Mouse (Mus musculus): Measurements from ENCODE around the gene Lmcd1. TPM values are rescaled to one million over a fixed set of nuclear protein-coding genes. Genes with fewer than 3 reads are reported as not detected.
A peak's percentile ranks its signal among the peaks of the same experiment; 100 is the strongest.

Gene Lmcd1
- polyA plus RNA-seq, 1 experiment from 2014 or later, result 28.6 TPM

DNA sequence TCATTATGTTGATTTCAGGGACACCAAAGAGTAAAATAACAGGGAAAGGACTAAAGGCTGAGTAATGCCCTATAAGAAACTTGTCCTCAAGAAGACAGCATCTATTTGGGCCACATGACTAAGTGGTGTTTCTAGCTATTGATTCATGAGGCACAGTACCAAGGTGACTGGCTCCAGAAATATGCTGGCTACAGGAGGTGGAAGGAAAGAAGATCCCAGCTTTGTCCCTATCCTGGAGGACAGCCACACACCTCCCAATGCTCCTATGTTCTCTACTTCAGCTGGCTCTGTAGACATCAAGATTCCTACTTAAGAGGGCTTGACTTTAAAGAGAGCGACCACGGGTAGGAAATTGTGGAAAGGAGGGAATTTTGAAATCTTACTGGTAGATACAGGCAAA, 8.4 kb downstream of the Lmcd1 start:
- Histone ChIP-seq H3K4me1 (ENCODE audit: insufficient read depth, low read length) (peaks cover 15% of the 10 kb centered on the region; the same call in 1 of the 2 replicates), H3K27ac (ENCODE audit: low read length) (no peak overlapping the region), H3K27me3 (ENCODE audit: insufficient read depth, low read length) (no peaks in the 10 kb centered on the region), H3K36me3 (ENCODE audit: insufficient read depth, low read length) (no peaks in the 10 kb centered on the region), H3K4me2 (replicated peaks; ENCODE audit: low read depth, low read length) (no peak overlapping the region), H3K9ac (replicated peaks; ENCODE audit: low read length) (no peak overlapping the region), H3K9me3 (ENCODE audit: low read length) (peaks cover 2% of the 10 kb centered on the region; the same call in 1 of the 2 replicates), H3K4me3 (ENCODE audit: low read length) (no peak overlapping the region)
- WGBS, result 92% methylated on average over 2 of the region's 2 CpGs
- ATAC-seq (ENCODE audit: low FRiP score, low TSS enrichment), result no peak

DNA sequence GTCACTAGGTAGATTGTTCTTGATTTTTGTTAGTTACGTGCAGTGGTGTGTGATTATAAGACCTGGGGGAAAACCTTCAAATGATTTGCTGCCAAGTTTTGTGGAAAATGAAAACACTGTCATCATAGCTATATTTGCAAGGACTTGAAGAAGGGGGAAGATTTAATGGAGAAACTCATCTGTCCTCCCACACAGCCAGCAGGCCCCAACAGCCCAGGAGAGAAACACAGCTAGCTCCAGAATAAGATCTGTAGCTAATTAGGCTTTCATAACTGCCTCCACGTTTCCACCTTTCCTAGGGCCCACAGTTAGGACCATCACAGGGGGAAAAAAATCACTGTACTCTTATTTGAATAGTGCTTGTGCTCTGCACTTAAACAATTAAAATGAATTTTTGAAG, 10.5 kb downstream of the Lmcd1 start:
- WGBS, result 56% methylated on average over 2 of the region's 2 CpGs
- Histone ChIP-seq H3K9me3 (ENCODE audit: low read length) (peaks cover 2% of the 10 kb centered on the region; the same call in 1 of the 2 replicates), H3K27me3 (ENCODE audit: insufficient read depth, low read length) (no peaks in the 10 kb centered on the region), H3K4me1 (ENCODE audit: insufficient read depth, low read length) (peaks cover 15% of the 10 kb centered on the region; the same call in 1 of the 2 replicates), H3K9ac (replicated peaks; ENCODE audit: low read length) (no peak overlapping the region), H3K4me2 (replicated peaks; ENCODE audit: low read depth, low read length) (no peak overlapping the region), H3K4me3 (ENCODE audit: low read length) (no peak overlapping the region), H3K27ac (ENCODE audit: low read length) (no peak overlapping the region), H3K36me3 (ENCODE audit: insufficient read depth, low read length) (no peaks in the 10 kb centered on the region)
- no peak for ATAC-seq (ENCODE audit: low FRiP score, low TSS enrichment)

DNA sequence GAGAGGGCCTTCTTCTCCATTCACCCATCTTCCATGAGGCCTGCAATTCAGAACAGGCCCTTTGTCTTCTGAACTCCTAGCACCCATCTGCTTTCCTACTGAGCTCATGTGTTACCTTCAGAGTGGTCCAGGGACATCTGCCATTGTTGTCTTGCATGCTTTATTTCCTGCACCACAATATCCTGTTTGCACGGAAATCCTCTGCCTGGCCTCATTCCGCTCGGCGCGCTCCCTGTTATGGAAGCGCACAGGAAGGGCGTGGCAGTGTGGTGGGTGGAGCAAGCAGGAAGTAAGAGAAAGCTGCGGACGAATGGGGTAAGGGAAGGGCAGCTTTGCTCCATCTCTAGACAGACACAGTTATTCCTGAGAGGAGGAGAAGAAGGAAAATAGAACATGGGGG, 14.1 kb downstream of the Lmcd1 start:
- H3K4me2 ChIP-seq (replicated peaks; ENCODE audit: low read depth, low read length), result no peak overlapping the region
- H3K4me3 ChIP-seq (ENCODE audit: low read length), result no peak overlapping the region
- H3K9me3 ChIP-seq (ENCODE audit: low read length), result peaks cover 2% of the 10 kb centered on the region; the same call in 1 of the 2 replicates
- no peak overlapping the region for H3K27ac ChIP-seq (ENCODE audit: low read length)
- peaks cover 6% of the 10 kb centered on the region for H3K4me1 ChIP-seq (ENCODE audit: insufficient read depth, low read length)
- no peaks in the 10 kb centered on the region for H3K27me3 ChIP-seq (ENCODE audit: insufficient read depth, low read length)
- H3K36me3 ChIP-seq (ENCODE audit: insufficient read depth, low read length), result no peaks in the 10 kb centered on the region
- ATAC-seq (ENCODE audit: low FRiP score, low TSS enrichment), result 0 out of 2 replicates have a peak, but pooled peaks have one; percentile 42
- H3K9ac ChIP-seq (replicated peaks; ENCODE audit: low read length), result no peak overlapping the region
- WGBS, result 87% methylated on average over 9 of the region's 9 CpGs

DNA sequence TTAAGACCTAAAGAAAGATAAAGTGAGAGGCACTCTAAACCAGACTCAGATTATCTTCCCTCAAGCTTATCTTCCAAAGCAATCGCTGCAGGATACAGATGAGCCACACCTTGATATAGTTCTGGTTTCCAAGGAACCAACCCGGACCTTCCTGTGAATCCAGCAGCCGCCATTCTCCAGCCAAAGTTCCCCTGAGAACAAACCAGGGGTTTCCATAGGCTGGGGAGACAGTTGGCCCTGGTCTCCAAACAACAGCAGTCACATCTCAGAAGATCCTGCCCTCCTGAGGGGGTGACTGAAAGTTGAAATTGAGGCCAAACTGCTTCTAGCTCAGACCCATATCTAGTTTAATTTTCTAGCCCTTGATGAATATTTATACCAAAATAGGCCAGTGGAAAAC, 14.7 kb downstream of the Lmcd1 start:
- Histone ChIP-seq H3K27ac (ENCODE audit: low read length) (no peak overlapping the region), H3K36me3 (ENCODE audit: insufficient read depth, low read length) (no peaks in the 10 kb centered on the region), H3K4me2 (replicated peaks; ENCODE audit: low read depth, low read length) (no peak overlapping the region), H3K4me1 (ENCODE audit: insufficient read depth, low read length) (peaks cover 12% of the 10 kb centered on the region), H3K9ac (replicated peaks; ENCODE audit: low read length) (no peak overlapping the region), H3K9me3 (ENCODE audit: low read length) (peaks cover 2% of the 10 kb centered on the region; the same call in 1 of the 2 replicates), H3K27me3 (ENCODE audit: insufficient read depth, low read length) (no peaks in the 10 kb centered on the region), H3K4me3 (ENCODE audit: low read length) (no peak overlapping the region)
- WGBS, result 86% methylated on average over 3 of the region's 3 CpGs
- ATAC-seq (ENCODE audit: low FRiP score, low TSS enrichment), result no peak

DNA sequence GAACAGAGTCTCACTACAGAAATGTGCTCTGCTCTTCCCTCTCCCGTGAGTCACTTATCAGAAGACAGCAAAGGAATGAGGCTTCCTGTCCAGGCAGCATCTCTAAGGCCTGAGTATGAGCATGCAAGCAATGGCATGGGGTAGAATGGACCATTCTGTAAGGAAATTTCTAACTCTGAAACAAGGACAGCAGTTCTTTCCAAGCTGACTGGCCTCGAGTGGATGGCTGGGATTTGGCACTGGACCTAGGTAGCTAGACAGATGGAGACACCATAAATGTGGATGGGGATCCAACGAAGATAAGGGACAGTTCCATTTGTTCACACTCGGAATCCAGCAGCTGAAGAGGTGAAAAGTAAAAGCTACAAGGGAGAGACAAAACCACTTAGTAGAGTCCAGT, 17.6 kb downstream of the Lmcd1 start:
- 72% methylated on average over 4 of the region's 4 CpGs for WGBS
- ATAC-seq (ENCODE audit: low FRiP score, low TSS enrichment), result no peak
- Histone ChIP-seq H3K27me3 (ENCODE audit: insufficient read depth, low read length) (no peaks in the 10 kb centered on the region), H3K9me3 (ENCODE audit: low read length) (peaks cover under 1% of the 10 kb centered on the region; the same call in 1 of the 2 replicates), H3K36me3 (ENCODE audit: insufficient read depth, low read length) (no peaks in the 10 kb centered on the region), H3K9ac (replicated peaks; ENCODE audit: low read length) (no peak overlapping the region), H3K27ac (ENCODE audit: low read length) (no peak overlapping the region), H3K4me1 (ENCODE audit: insufficient read depth, low read length) (peaks cover 20% of the 10 kb centered on the region), H3K4me3 (ENCODE audit: low read length) (no peak overlapping the region), H3K4me2 (replicated peaks; ENCODE audit: low read depth, low read length) (no peak overlapping the region)

DNA sequence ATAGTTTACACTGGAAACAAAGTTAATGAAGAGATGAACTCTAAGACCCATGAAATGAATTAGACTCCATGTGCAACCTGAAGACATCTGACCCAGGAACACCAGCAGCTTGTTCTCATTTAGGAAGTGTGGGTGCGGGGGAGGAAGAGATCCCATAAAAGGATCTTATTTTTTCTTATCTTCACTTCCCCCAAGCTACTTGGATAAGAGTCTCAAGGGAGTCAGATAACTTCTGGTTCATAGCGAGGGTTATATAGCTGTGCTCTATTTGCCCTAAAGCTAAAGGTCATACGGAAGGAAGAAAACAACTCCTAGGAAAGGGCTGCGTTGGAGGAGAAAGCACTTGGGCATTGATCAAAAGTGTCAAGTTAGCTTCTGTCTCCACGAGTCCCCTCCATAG, 19.8 kb downstream of the Lmcd1 start:
- Histone ChIP-seq H3K4me1 (ENCODE audit: insufficient read depth, low read length) (peaks cover 20% of the 10 kb centered on the region), H3K9me3 (ENCODE audit: low read length) (no peaks in the 10 kb centered on the region), H3K27me3 (ENCODE audit: insufficient read depth, low read length) (no peaks in the 10 kb centered on the region), H3K36me3 (ENCODE audit: insufficient read depth, low read length) (no peaks in the 10 kb centered on the region), H3K4me3 (ENCODE audit: low read length) (no peak overlapping the region), H3K9ac (replicated peaks; ENCODE audit: low read length) (no peak overlapping the region), H3K4me2 (replicated peaks; ENCODE audit: low read depth, low read length) (no peak overlapping the region), H3K27ac (ENCODE audit: low read length) (peak overlapping the region; percentile 71)
- peak; percentile 57; the same call in 1 of the 2 replicates for ATAC-seq (ENCODE audit: low FRiP score, low TSS enrichment)
- 9% methylated on average over 5 of the region's 5 CpGs for WGBS

DNA sequence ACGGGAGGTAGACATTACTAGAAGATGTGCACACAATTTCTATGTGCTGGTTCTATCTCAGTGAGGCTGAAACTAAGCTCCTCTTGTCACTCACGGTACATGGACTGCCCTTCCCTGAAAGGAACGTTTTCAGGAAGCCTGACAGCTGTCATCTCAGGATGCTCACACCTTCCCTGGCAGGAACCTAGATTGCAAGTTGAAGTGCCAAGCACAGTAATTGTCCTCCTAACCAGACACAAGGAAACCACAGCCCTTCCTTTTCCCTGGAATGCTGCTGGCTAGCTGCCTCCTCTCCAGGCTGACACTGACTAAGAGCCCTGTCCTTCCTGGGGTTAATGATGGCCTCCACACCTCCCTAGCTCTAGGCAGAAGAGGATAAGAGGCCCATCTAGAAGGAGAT, 21.7 kb downstream of the Lmcd1 start:
- Histone ChIP-seq H3K4me2 (replicated peaks; ENCODE audit: low read depth, low read length) (no peak overlapping the region), H3K27ac (ENCODE audit: low read length) (no peak overlapping the region), H3K4me1 (ENCODE audit: insufficient read depth, low read length) (peaks cover 20% of the 10 kb centered on the region), H3K4me3 (ENCODE audit: low read length) (no peak overlapping the region), H3K27me3 (ENCODE audit: insufficient read depth, low read length) (no peaks in the 10 kb centered on the region), H3K36me3 (ENCODE audit: insufficient read depth, low read length) (no peaks in the 10 kb centered on the region), H3K9ac (replicated peaks; ENCODE audit: low read length) (no peak overlapping the region), H3K9me3 (ENCODE audit: low read length) (no peaks in the 10 kb centered on the region)
- ATAC-seq (ENCODE audit: low FRiP score, low TSS enrichment), result no peak
- WGBS, result 64% methylated on average over 3 of the region's 3 CpGs

DNA sequence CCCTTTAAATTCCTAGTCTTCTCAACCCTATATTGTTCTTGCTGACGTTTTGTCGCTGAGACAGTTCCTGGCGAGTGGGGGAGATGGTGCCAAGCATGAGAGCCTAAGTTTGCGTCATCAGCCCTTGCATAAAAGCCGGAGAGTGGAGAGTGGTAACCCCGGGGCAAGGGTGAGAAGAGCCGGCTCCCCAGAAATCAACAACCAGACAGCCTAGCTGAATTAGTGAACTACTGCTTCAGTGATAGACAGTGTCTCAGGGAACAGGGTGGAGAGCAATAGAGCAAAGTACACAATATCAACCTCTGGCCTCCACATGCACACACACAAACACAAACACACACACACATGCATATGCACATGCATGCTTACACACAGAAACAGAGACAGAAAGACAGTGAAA, 26.6 kb downstream of the Lmcd1 start:
- H3K4me2 ChIP-seq (replicated peaks; ENCODE audit: low read depth, low read length), result no peak overlapping the region
- H3K36me3 ChIP-seq (ENCODE audit: insufficient read depth, low read length), result no peaks in the 10 kb centered on the region
- no peak overlapping the region for H3K27ac ChIP-seq (ENCODE audit: low read length)
- 78% methylated on average over 7 of the region's 7 CpGs for WGBS
- H3K27me3 ChIP-seq (ENCODE audit: insufficient read depth, low read length), result no peaks in the 10 kb centered on the region
- H3K4me1 ChIP-seq (ENCODE audit: insufficient read depth, low read length), result peaks cover 5% of the 10 kb centered on the region
- H3K9me3 ChIP-seq (ENCODE audit: low read length), result no peaks in the 10 kb centered on the region
- ATAC-seq (ENCODE audit: low FRiP score, low TSS enrichment), result no peak
- H3K9ac ChIP-seq (replicated peaks; ENCODE audit: low read length), result no peak overlapping the region
- no peak overlapping the region for H3K4me3 ChIP-seq (ENCODE audit: low read length)

DNA sequence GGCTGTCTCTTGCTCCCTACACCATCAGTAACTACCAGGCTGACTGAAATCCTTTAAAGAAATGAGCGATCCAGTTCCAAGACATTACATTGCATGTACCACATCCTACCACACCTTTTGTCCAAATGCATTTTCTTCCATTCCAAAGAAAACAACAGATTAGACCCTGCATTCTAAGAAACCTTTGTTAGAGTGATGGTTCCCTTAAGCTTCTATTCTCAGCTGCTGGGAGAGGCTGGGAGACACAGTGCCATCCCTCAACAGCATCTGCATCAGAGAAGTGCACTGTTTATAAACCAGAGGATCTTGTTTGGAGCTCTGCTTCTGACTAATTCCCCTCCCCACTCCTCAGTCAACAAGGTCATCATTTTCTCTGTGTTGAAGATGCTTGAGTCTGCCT, 27.1 kb downstream of the Lmcd1 start:
- Histone ChIP-seq H3K4me1 (ENCODE audit: insufficient read depth, low read length) (peaks cover 5% of the 10 kb centered on the region), H3K9me3 (ENCODE audit: low read length) (no peaks in the 10 kb centered on the region), H3K27me3 (ENCODE audit: insufficient read depth, low read length) (no peaks in the 10 kb centered on the region), H3K4me2 (replicated peaks; ENCODE audit: low read depth, low read length) (no peak overlapping the region), H3K9ac (replicated peaks; ENCODE audit: low read length) (no peak overlapping the region), H3K36me3 (ENCODE audit: insufficient read depth, low read length) (no peaks in the 10 kb centered on the region), H3K27ac (ENCODE audit: low read length) (no peak overlapping the region), H3K4me3 (ENCODE audit: low read length) (no peak overlapping the region)
- WGBS, result 92% methylated on average over 1 of the region's 1 CpGs
- ATAC-seq (ENCODE audit: low FRiP score, low TSS enrichment), result no peak

DNA sequence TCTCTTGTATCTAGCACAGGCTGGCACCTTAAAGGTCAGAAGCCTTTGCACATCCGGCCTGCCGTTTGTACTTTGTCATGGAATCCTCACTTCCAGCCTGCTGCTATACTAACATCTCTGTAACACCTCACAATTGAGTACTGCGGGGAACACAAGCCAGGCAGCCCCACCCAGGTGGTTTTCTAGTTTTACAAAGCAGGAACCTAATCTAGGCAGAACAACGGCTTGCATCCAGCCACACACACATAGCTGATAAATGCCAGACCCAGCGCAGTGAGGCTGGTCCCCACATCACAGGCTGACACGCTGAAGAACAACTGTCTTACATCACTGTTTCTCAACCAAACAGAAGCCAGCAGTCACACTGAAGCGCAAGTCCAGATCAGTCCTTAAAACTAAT, 28.7 kb downstream of the Lmcd1 start:
- H3K4me3 ChIP-seq (ENCODE audit: low read length), result no peak overlapping the region
- no peak overlapping the region for H3K4me2 ChIP-seq (replicated peaks; ENCODE audit: low read depth, low read length)
- ATAC-seq (ENCODE audit: low FRiP score, low TSS enrichment), result no peak
- H3K9ac ChIP-seq (replicated peaks; ENCODE audit: low read length), result no peak overlapping the region
- no peaks in the 10 kb centered on the region for H3K9me3 ChIP-seq (ENCODE audit: low read length)
- H3K4me1 ChIP-seq (ENCODE audit: insufficient read depth, low read length), result peaks cover 5% of the 10 kb centered on the region
- H3K27me3 ChIP-seq (ENCODE audit: insufficient read depth, low read length), result no peaks in the 10 kb centered on the region
- WGBS, result 50% methylated on average over 7 of the region's 7 CpGs
- H3K27ac ChIP-seq (ENCODE audit: low read length), result no peak overlapping the region
- no peaks in the 10 kb centered on the region for H3K36me3 ChIP-seq (ENCODE audit: insufficient read depth, low read length)

All from kidney, embryonic 16.5 days (tissue).